Mouse (Mus musculus) mature B cell (primary cell): ENCODE data around the gene P2ry2.

Experiments
- in situ Hi-C: fragments of 300-500 bp; cut with MboI; formaldehyde crosslinking; loops from 2 replicates; pipeline ENCODE4 v1.14.3; 2019

P2ry2 gene

GRCm38 (mm10) chr7:100984452-100985395, 27.9 kb downstream of the P2ry2 start:
- in situ Hi-C loops: no loop called here

DNA sequence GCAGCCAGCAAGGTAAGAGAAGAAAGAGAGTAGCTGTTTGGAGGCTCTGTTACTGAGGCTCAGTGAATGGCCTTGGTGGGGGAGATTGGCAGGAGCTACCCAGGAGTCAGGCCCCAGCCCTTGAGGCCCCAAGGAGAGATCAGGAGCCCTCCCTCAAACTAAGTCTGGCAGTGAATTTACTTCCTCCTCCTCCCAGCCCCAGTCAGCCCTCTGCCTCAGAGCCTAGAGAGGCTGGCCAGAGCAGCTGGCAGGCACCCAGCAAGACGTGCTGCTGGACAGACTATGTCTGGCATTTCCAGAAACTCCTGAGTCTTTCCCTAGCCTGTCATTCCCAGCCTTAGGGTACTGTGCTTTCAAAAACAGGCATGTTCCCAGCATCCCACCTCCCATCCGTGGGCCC, 33.5 kb downstream of the P2ry2 start:
- in situ Hi-C loops: no loop called here

DNA sequence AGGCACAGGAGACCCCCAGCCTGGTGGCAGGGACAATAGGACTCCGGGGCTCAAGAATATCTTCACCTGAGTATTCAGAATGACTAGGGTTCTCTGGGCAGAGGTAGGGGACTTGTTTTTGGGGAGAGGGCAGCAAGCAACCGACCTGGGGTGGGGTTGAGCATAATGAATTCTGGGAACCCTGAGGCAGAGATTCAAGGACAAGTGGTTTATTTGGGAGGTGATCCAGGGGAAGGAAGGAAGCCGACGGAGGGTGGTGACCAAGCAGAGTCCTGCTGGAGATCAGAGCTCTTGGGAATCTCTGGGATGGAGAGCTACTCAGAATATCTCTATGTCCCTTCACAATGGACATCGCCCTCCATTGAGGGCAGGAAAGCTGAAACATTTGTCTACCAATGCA, 34.5 kb downstream of the P2ry2 start:
- in situ Hi-C loops: no loop called here

GRCm38 (mm10) chr7:100974135-100974903, 38.3 kb downstream of the P2ry2 start, which contains the start of gene P2ry6:
Gene P2ry6 (minus strand): TSS chr7:100974649.
- in situ Hi-C loops: no loop called here

GRCm38 (mm10) chr7:100972875-100973274, 39.8 kb downstream of the P2ry2 start:
- in situ Hi-C loops: no loop called here

DNA sequence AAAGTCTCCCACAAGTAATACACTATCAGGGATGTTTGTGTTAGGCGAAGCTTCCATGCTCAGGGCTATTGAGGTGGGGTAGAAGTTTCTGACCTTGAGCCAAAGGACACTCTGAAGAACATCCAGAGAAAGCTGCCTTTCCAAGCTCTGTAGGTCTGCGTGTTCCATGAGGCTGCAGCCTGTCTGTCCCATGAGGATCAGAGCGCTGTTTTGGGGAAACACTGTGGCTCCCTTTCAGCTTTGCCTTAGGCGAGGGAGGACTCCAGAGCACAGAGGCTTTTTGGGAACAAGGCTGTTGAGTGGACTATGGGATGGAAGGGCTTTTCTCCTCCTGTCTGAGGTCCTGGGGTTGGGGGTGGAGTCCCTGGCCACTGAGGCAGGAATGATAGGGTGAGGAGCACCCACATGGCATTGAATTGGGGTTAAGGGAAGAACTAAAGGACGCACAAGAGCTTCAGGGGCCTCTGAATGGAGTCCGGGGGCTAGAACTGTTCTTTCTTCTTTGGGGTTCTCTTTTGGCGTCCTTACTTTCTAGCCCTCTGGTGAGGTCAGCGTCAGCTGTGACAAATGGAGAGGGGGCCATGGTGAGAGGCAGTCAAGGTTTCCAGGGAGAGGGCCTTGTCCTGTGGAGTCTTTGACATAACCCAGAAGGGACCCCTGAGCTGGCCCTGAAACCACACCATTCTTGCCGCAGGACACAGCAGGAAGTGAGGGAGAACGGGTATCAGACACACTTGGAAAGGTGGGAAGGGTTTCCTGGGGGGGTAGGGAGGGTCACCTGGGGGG, 43.6 kb downstream of the P2ry2 start:
- in situ Hi-C loops: no loop called here

DNA sequence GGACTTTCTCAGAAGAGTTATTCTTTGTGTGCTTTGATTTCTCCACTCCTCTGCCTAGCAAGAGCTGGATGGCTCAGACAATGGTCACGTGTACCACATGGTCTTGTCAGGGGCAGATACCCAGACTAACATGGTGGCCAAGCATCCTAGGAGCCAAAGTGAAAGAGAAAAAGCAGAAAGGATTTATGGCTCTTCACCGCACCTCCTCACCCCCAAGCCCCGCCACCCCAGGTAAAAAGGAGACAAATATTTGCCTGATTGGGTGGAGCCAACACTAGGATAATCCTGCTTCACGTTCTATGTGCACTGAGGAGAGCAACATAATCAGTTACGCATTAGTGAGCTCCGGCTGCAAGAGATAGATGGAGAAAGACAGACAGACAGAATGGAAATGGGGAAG, 44.3 kb downstream of the P2ry2 start:
- in situ Hi-C loops: no loop called here

DNA sequence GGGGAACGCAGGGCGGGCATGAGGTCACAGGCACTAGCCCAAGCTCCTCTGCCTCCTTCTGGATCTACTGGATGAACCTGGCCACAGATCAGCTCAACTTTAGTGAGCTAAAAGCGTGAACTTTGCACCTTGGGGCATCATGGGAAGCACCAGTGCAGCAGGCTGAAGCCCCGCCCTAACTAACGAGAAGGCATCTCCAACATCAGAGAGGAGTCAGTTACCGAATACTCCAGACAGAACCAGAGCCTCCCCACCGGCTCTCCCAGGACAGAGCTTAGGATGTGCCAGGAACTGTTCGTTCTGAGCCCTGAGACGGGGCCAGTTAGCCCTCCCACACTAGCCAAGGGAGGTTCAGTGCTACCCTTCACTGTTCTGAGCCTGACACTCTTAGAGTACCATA, 44.8 kb downstream of the P2ry2 start:
- in situ Hi-C loops: no loop called here

DNA sequence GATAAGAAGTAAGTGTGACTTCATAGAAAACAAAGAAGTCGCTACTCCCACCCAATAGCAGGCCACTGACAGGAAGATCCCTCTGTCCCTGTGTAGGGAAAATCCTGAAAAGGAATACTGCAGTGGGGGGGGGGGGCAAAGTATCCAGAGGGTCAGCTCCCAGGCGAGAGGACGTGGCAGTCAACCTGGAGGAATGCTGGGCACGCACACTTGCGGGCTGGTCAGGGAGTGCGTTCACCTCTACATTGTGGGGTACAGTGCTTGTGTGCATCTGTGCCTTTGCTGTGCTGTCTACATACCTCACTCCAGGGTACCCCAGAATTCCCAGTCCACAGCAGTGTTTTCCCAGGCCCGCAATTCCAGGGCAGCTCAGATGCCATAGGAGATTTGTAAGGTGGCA, 46.7 kb downstream of the P2ry2 start:
- in situ Hi-C loops: no loop called here

DNA sequence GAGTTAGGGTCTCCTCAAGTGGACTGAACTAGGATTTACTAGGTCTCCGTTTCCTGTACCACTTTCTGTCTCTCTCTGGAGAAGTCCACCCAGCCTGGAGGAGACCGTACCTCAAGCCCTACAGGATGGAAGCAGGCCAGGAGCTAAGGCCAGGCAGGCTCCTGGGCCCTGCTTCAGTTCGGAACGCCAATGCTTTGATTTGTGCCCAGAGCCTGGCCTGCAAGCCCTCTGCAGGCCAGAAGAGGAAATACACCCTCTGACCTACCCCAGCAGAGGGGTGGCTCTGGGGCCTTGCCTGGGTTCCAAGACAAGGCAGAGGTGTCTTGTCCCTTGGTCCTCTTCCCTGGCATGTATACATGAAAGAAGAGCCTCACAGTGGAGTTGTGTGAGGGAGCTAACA, 47.6 kb downstream of the P2ry2 start:
- in situ Hi-C loops: no loop called here

- in situ Hi-C loops: no loop called here
Observed at GRCm38 (mm10) chr7:100964242-100964641, 48.4 kb downstream of the P2ry2 start.

DNA sequence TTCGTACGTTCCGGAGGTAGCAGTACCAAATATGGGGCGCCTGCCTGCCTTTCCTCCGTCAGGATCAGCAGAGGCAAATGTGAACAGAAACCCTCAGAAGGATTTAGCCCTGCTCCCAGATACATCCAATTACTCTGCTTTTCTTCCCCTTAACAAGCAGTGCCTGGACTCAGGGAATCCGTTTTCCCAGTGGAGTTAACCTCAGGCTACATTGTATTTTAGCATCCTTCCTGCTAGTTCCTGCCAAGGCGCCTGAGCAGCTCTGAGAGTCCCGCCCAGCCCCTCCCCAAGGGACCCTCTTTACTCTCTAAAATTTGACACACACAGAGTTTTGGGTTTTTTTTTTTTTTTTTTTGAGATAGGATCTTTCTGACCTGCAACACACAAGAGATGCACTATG, 49.3 kb downstream of the P2ry2 start:
- in situ Hi-C loops: no loop called here

DNA sequence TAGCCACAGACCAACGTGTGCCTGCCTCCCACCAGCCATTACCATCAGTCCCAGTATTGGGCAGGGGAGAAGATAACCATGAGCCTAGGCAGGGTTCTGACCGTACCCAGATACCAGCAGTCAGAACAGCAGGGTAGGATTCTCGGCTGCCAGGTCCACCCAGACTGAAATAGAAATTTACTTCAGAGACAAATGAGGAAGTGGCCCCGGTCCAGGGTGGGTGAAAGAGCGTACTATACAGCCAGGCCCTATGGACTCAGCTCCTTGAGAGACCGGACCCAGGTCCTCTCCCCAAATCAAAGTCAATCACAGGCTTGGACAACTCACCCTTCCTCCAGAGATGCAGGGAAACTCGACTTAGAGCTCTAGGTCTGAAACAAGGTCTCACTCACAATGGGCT, 51.5 kb downstream of the P2ry2 start:
- in situ Hi-C loops: no loop called here

- in situ Hi-C loops: no loop called here
Observed at GRCm38 (mm10) chr7:100960462-100960861, 52.2 kb downstream of the P2ry2 start.

DNA sequence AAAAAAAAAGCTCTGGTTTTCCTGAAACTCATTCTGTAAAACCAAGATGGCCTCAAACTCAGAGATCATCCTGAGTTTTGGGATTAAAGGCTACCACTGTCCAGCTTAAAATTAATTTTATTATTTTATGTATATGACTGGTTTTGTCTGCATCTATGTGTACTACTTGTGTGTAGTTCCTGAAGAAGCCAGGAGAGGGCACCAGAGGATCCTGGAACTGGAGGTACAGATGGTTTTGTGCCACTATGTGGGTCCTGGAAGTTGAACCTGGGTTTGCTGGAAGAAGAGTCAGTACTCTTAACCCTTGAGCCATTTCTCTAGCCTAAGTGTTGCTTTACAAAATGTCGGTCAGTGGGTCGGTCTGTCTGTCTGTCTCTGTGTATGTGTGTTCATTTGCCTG, 54.2 kb downstream of the P2ry2 start:
- in situ Hi-C loops: no loop called here

DNA sequence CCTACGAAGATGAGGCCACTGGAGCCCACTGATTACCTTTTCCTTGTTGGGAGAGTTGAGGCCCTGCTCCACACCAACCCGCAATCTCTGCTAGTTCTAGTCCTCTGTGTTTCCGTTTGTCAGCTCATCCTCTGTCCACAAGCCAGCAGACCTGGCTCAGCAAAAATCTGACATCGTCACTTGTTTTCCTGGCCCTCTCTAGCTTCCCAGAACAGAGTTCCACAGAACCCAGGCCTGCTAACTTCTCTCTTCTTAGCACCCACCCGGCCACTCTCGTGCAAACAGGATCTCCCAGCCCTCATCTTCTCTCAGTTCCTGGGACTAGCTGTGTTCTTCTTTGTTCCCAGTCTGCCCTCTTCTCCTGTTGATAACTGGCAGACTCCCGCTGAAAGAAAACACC, 60.0 kb downstream of the P2ry2 start:
- in situ Hi-C loops: no loop called here

DNA sequence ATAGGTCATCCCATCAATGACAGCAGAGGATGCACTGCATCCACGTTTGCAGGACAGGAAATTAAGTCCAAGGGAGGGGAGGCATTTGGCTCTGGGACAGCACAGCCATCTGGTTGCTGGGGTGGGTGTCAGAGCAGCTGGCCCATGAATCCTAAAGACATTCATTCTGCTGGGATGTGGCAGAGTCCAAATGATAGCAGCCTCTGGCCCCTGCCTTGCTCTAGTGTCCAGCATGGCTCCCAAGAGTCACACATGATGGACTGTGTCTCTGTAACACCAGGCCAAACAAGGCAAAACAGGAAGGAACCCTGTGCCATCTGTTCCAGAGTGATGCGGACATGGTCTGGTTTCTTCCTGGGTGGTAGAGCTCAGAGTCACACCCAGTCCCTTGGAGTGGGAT, 60.8 kb downstream of the P2ry2 start:
- in situ Hi-C loops: no loop called here

GRCm38 (mm10) chr7:100950481-100951010, 62.1 kb downstream of the P2ry2 start:
- in situ Hi-C loops: no loop called here

GRCm38 (mm10) chr7:100950031-100950430, 62.6 kb downstream of the P2ry2 start:
- in situ Hi-C loops: no loop called here
